Mouse (Mus musculus): ENCODE measurements around the gene Cfap65. TPM values are rescaled to one million over a fixed set of nuclear protein-coding genes. Genes with fewer than 3 reads are reported as not detected.

Cfap65 gene
- total and polyA plus RNA-seq, 3 experiments: not detected

- Histone ChIP-seq H3K4me1 (ENCODE audit: control insufficient read depth in 1 of 2, insufficient read depth in 2 of 2, low read length in 2 of 2) (no peaks in the 10 kb centered on the region), H3K79me2 (ENCODE audit: control insufficient read depth, insufficient read depth, low read length, poor library complexity) (no peaks in the 10 kb centered on the region), H3K27ac (ENCODE audit: control insufficient read depth, low read depth, low read length) (no peak overlapping the region), H3K4me3 (ENCODE audit: control insufficient read depth in 1 of 2, insufficient read depth in 1 of 2, low read depth in 2 of 2, low read length in 2 of 2) (no peak overlapping the region), H3K9ac (ENCODE audit: control insufficient read depth, low read depth, low read length, poor library complexity, severe bottlenecking) (no peak overlapping the region), H3K36me3 (ENCODE audit: control insufficient read depth in 1 of 2, insufficient read depth in 2 of 2, low read length in 2 of 2) (no peaks in the 10 kb centered on the region), H3K9me3 (replicated peaks; ENCODE audit: insufficient read depth, low read length) (no peaks in the 10 kb centered on the region), H3K27me3 (ENCODE audit: control insufficient read depth in 1 of 2, insufficient read depth in 2 of 2, low read length in 2 of 2) (no peaks in the 10 kb centered on the region)
- TF ChIP-seq TBP (IDR thresholded peaks at IDR 0.05; ENCODE audit: low read depth, low read length): no peak
- no peak for TF ChIP-seq NRF1 (IDR thresholded peaks at IDR 0.05; ENCODE audit: insufficient read depth, low read depth, low read length, poor library complexity, severe bottlenecking)
- TF ChIP-seq ELF1 (IDR thresholded peaks at IDR 0.05; ENCODE audit: low read depth, low read length): no peak
- no peak for TF ChIP-seq UBTF (IDR thresholded peaks at IDR 0.05; ENCODE audit: borderline replicate concordance, insufficient read depth, low read depth, low read length)
- TF ChIP-seq KAT2A (conservative IDR thresholded peaks at IDR 0.05; ENCODE audit: low read depth, low read length): no peak
- TF ChIP-seq MYC (IDR thresholded peaks at IDR 0.05; ENCODE audit: low read depth, low read length): no peak
- TF ChIP-seq ZNF384 (IDR thresholded peaks at IDR 0.05; ENCODE audit: low read depth, low read length): no peak
- no peak for TF ChIP-seq MXI1 (IDR thresholded peaks at IDR 0.05; ENCODE audit: low read depth, low read length)
- no peak for TF ChIP-seq HCFC1 (IDR thresholded peaks at IDR 0.05; ENCODE audit: low read depth, low read length)
- no peak for TF ChIP-seq TAL1 (IDR thresholded peaks at IDR 0.05; ENCODE audit: low read length)
- DNase-seq (ENCODE audit: low read depth, low spot score): no peak
Observed at GRCm38 (mm10) chr1:74856439-74856720, 79.0 kb downstream of the Cfap65 start.

GRCm38 (mm10) chr1:74855651-74856438 is 79.6 kb downstream of the Cfap65 start:
- Histone ChIP-seq H3K27ac (ENCODE audit: control insufficient read depth, low read depth, low read length) (no peak overlapping the region), H3K4me1 (ENCODE audit: control insufficient read depth in 1 of 2, insufficient read depth in 2 of 2, low read length in 2 of 2) (no peaks in the 10 kb centered on the region), H3K9ac (ENCODE audit: control insufficient read depth, low read depth, low read length, poor library complexity, severe bottlenecking) (no peak overlapping the region), H3K36me3 (ENCODE audit: control insufficient read depth in 1 of 2, insufficient read depth in 2 of 2, low read length in 2 of 2) (no peaks in the 10 kb centered on the region), H3K9me3 (replicated peaks; ENCODE audit: insufficient read depth, low read length) (no peaks in the 10 kb centered on the region), H3K79me2 (ENCODE audit: control insufficient read depth, insufficient read depth, low read length, poor library complexity) (no peaks in the 10 kb centered on the region), H3K27me3 (ENCODE audit: control insufficient read depth in 1 of 2, insufficient read depth in 2 of 2, low read length in 2 of 2) (no peaks in the 10 kb centered on the region; a peak in 1 of 4 replicates), H3K4me3 (ENCODE audit: control insufficient read depth in 1 of 2, insufficient read depth in 1 of 2, low read depth in 2 of 2, low read length in 2 of 2) (no peak overlapping the region)
- no peak for DNase-seq (ENCODE audit: low read depth, low spot score)
- no peak for TF ChIP-seq RCOR1 (IDR thresholded peaks at IDR 0.05; ENCODE audit: low read depth, low read length)
- no peak for TF ChIP-seq MAX (IDR thresholded peaks at IDR 0.05; ENCODE audit: low read length)
- no peak for TF ChIP-seq MAZ (IDR thresholded peaks at IDR 0.05; ENCODE audit: low read depth, low read length)
- no peak for TF ChIP-seq ZNF384 (IDR thresholded peaks at IDR 0.05; ENCODE audit: low read depth, low read length)
- TF ChIP-seq MEF2A (IDR thresholded peaks at IDR 0.05; ENCODE audit: extremely low read depth, insufficient replicate concordance, low read depth, low read length, poor library complexity, severe bottlenecking): no peak
- TF ChIP-seq NELFE (IDR thresholded peaks at IDR 0.05; ENCODE audit: low read depth, low read length): no peak
- TF ChIP-seq MAFK (IDR thresholded peaks at IDR 0.05; ENCODE audit: borderline replicate concordance, low read depth, low read length): no peak
- TF ChIP-seq MYB (IDR thresholded peaks at IDR 0.05; ENCODE audit: low read depth, low read length): no peak
- TF ChIP-seq ELF1 (IDR thresholded peaks at IDR 0.05; ENCODE audit: low read depth, low read length): no peak
- TF ChIP-seq ZKSCAN1 (IDR thresholded peaks at IDR 0.05; ENCODE audit: low read depth, low read length): no peak
- no peak for TF ChIP-seq POLR2AphosphoS5 (IDR thresholded peaks at IDR 0.05; ENCODE audit: borderline replicate concordance, low read depth, low read length)
- no peak for TF ChIP-seq ZC3H11A (IDR thresholded peaks at IDR 0.05; ENCODE audit: low read depth, low read length)
- TF ChIP-seq EP300 (IDR thresholded peaks at IDR 0.05; ENCODE audit: low read depth in 1 of 2, low read length in 2 of 2): no peak

Measured in MEL (cell line).